Mouse (Mus musculus): Measurements from ENCODE around the gene Mog. TPM values are rescaled to one million over a fixed set of nuclear protein-coding genes. Genes with fewer than 3 reads are reported as not detected.

The Mog gene
- polyA plus RNA-seq (2012; rRNA removed) = 0.08 and 0.11 TPM in 2 replicates

GRCm38 (mm10) chr17:37022628-37023576 is at the start of gene Mog:
Mog (minus strand) TSS chr17:37023398.

GRCm38 (mm10) chr17:37045611-37046311 is 22.6 kb upstream of the Mog start, which contains the start of gene Gabbr1:
Gabbr1 (plus strand) TSS chr17:37045966.

DNA sequence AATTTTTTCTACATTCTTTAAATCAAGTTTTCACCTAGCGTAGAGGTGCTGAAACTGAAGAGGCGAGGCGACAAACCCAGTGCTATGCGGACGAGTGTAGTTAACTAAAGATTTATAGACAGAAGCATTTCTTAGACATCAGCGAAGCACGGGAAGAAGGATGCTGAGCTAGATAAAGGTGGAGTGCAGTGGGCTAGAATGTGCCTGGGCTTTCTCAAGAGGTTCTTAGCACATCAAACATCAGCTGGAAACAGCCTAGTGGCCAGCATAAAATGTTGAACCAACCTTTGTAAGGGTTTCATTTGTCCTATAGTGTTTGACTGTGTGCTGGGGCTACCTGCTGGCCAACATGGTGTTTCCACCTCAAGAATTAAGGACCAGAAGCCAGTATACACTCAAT is 22.3 kb downstream of the Mog start, which contains the start of gene Zfp57:
Zfp57 (plus strand) TSS at position 301 of the 400 bp plus-strand sequence.

GRCm38 (mm10) chr17:36989437-36989836 is 33.8 kb downstream of the Mog start, which contains the start of gene H2-M5:
H2-M5 (minus strand) TSS chr17:36989537.

GRCm38 (mm10) chr17:36981221-36981813 is 41.9 kb downstream of the Mog start, which contains the start of gene 2410137M14Rik:
2410137M14Rik (minus strand) TSS chr17:36981237.

Other genes with a start within 250 kb of the Mog start
- gene H2-M10.6, start 211.2 kb downstream of the Mog start, polyA plus RNA-seq (2012; rRNA removed) = not detected in 2 replicates
- gene Trim26, start 186.3 kb downstream of the Mog start, polyA plus RNA-seq (2012; rRNA removed) = 27.3 and 28.2 TPM in 2 replicates
- 0.43 and 3.0 TPM in 2 replicates for gene Trim15, start 156.2 kb downstream of the Mog start, polyA plus RNA-seq (2012; rRNA removed)
- gene Trim10, start 153.8 kb downstream of the Mog start, polyA plus RNA-seq (2012; rRNA removed) = 0.05 TPM in 2 replicates
- gene Trim40, start 133.3 kb downstream of the Mog start, polyA plus RNA-seq (2012; rRNA removed) = 0.15 and 0.21 TPM in 2 replicates
- not detected in 2 replicates for gene Trim31, start 125.3 kb downstream of the Mog start, polyA plus RNA-seq (2012; rRNA removed)
- gene Rnf39, start 80.5 kb downstream of the Mog start, polyA plus RNA-seq (2012; rRNA removed) = 1.5 and 2.0 TPM in 2 replicates
- 154 and 160 TPM in 2 replicates for gene Ppp1r11, start 71.7 kb downstream of the Mog start, polyA plus RNA-seq (2012; rRNA removed)
- gene Znrd1, start 64.8 kb downstream of the Mog start, polyA plus RNA-seq (2012; rRNA removed) = 42.6 and 42.9 TPM in 2 replicates
- gene Znrd1as, start 64.8 kb downstream of the Mog start, polyA plus RNA-seq (2012; rRNA removed) = 4.1 and 4.6 TPM in 2 replicates
- 1.6 and 1.9 TPM in 2 replicates for gene 2410137M14Rik, start 42.2 kb downstream of the Mog start, polyA plus RNA-seq (2012; rRNA removed)
- gene H2-M5, start 33.9 kb downstream of the Mog start, polyA plus RNA-seq (2012; rRNA removed) = 13.8 and 14.5 TPM in 2 replicates
- 444 and 477 TPM in 2 replicates for gene Zfp57, start 22.2 kb downstream of the Mog start, polyA plus RNA-seq (2012; rRNA removed)
- 279 and 285 TPM in 2 replicates for gene Gabbr1, start 22.6 kb upstream of the Mog start, polyA plus RNA-seq (2012; rRNA removed)
- not detected in 2 replicates for gene Olfr90, start 65.1 kb upstream of the Mog start, polyA plus RNA-seq (2012; rRNA removed)
- not detected in 2 replicates for gene Olfr91, start 74.9 kb upstream of the Mog start, polyA plus RNA-seq (2012; rRNA removed)
- not detected in 2 replicates for gene Olfr92, start 96.7 kb upstream of the Mog start, polyA plus RNA-seq (2012; rRNA removed)
- not detected in 2 replicates for gene Olfr93, start 138.1 kb upstream of the Mog start, polyA plus RNA-seq (2012; rRNA removed)
- gene Ubd, start 170.5 kb upstream of the Mog start, polyA plus RNA-seq (2012; rRNA removed) = not detected in 2 replicates
- gene Olfr94, start 177.6 kb upstream of the Mog start, polyA plus RNA-seq (2012; rRNA removed) = not detected in 2 replicates
- gene Olfr95, start 189.7 kb upstream of the Mog start, polyA plus RNA-seq (2012; rRNA removed) = 0.03 and 0.04 TPM in 2 replicates
- not detected in 2 replicates for gene Olfr96, start 196.7 kb upstream of the Mog start, polyA plus RNA-seq (2012; rRNA removed)
- gene Olfr97, start 213.9 kb upstream of the Mog start, polyA plus RNA-seq (2012; rRNA removed) = not detected in 2 replicates
- gene Olfr98, start 240.4 kb upstream of the Mog start, polyA plus RNA-seq (2012; rRNA removed) = not detected in 2 replicates
- gene H2-M3, start 246.8 kb upstream of the Mog start, polyA plus RNA-seq (2012; rRNA removed) = 0.83 and 0.98 TPM in 2 replicates